Mouse (Mus musculus) forebrain, embryonic 13.5 days (tissue): ENCODE measurements at regions not wholly inside any gene's neighbourhood (a gene's known extent, or its start where the extent isn't known, plus 50 kb on each side); places are given as distances from the start of the nearest gene placed in this dataset.
"Not testable (repeated sequence)": the region's sequence is repeated elsewhere in the genome, so short reads cannot be mapped to it uniquely, and the experiment has no call there.

Experiments
- ATAC-seq: fragments of 200-750 bp; cut with Nextera tagmentation; 2 replicates; pipeline ENCODE4 v1.8.0; 2017
- H3K27ac ChIP-seq: fragments of 300-500 bp; sonication (generic); 2 replicates; pipeline ENCODE4 v1.5.1; 2015; ENCODE audit warnings: inconsistent platforms, mild to moderate bottlenecking, moderate library complexity
- H3K27me3 ChIP-seq: fragments of 300-500 bp; sonication (generic); 2 replicates; pipeline ENCODE4 v1.6.1; 2015; ENCODE audit warnings: mild to moderate bottlenecking, inconsistent platforms
- H3K36me3 ChIP-seq: fragments of 300-500 bp; sonication (generic); 2 replicates; pipeline ENCODE4 v1.6.1; 2015; ENCODE audit warnings: mild to moderate bottlenecking, inconsistent platforms; ENCODE audit not compliant: poor library complexity, severe bottlenecking
- H3K4me1 ChIP-seq: fragments of 300-500 bp; sonication (generic); 2 replicates; pipeline ENCODE4 v1.6.1; 2015; ENCODE audit warnings: inconsistent platforms
- H3K4me2 ChIP-seq: fragments of 300-500 bp; sonication (generic); 2 replicates; pipeline ENCODE4 v1.6.1; 2015; ENCODE audit warnings: inconsistent platforms, mild to moderate bottlenecking, moderate library complexity
- H3K4me3 ChIP-seq: fragments of 300-500 bp; sonication (generic); 2 replicates; pipeline ENCODE4 v1.5.1; 2015; ENCODE audit warnings: mild to moderate bottlenecking, inconsistent platforms
- H3K9ac ChIP-seq: fragments of 300-500 bp; sonication (generic); 2 replicates; pipeline ENCODE4 v1.6.1; 2015; ENCODE audit warnings: mild to moderate bottlenecking, inconsistent platforms
- H3K9me3 ChIP-seq: fragments of 300-500 bp; sonication (generic); replicated peaks from 2 replicates; pipeline ENCODE4 v1.6.1; 2016; ENCODE audit warnings: inconsistent platforms
- WGBS: fragments of 180-500 bp; shearing (Covaris S2); methylation state at CpG from one replicate; pipeline ENCODE4 v1.1.7; 2015; 5-methylcytosine and 5-hydroxymethylcytosine counted together

GRCm38 (mm10) chr2:147307488-147308386 is 54.0 kb upstream of the Pax1 start:
- Histone ChIP-seq H3K27ac (no peak overlapping the region), H3K9me3 (no peaks in the 10 kb centered on the region), H3K4me2 (no peak overlapping the region), H3K4me3 (no peak overlapping the region), H3K36me3 (no peaks in the 10 kb centered on the region), H3K4me1 (no peaks in the 10 kb centered on the region), H3K9ac (no peak overlapping the region), H3K27me3 (peaks cover 33% of the 10 kb centered on the region)
- peak; percentile 95 for ATAC-seq
- 14% methylated on average over 12 of the region's 12 CpGs for WGBS

DNA sequence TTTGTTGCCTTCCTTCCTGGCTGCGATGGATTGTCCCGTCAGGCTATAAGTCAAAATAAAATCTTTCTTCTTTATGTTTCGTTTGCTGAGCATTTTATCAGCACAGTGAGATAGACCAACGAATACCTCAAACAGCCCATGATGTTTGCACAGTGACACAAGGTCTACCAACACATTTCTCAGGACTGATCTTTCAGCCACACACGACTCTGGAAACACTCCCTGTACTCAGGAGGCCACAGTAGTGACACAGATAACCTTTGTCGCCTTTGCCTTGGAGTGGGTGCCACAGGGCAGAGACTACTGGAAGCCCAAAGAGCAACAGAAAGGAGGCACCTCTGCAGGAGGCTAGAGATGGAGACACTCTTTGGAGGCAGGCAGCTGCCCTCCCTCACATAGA is 55.0 kb upstream of the Pax1 start:
- no peak for ATAC-seq
- Histone ChIP-seq H3K9me3 (no peaks in the 10 kb centered on the region), H3K4me1 (no peaks in the 10 kb centered on the region), H3K27me3 (peaks cover 41% of the 10 kb centered on the region), H3K36me3 (no peaks in the 10 kb centered on the region), H3K27ac (no peak overlapping the region), H3K4me2 (no peak overlapping the region), H3K4me3 (no peak overlapping the region), H3K9ac (no peak overlapping the region)
- WGBS, result 84% methylated on average over 6 of the region's 6 CpGs

DNA sequence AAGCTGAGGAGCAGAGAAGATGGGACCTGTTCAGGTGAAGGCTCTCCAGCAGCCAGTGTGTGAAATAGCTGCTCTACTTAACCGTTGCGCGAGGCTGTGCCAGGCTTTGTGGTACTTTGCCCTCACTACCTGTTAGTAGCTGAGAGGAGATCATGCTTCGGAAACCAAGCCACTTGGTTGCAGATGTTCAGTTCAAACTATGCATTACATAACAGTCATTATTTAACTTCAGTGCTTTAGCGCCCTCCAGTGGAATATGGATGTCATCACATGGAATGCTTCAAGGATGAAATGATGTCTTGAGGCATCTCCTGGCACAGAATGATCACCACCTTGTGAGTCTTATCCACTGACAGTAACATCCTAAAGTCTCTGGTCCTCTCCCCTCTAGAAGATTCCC is 56.5 kb upstream of the Pax1 start:
- H3K27ac ChIP-seq, result no peak overlapping the region
- peaks cover 48% of the 10 kb centered on the region for H3K27me3 ChIP-seq
- ATAC-seq, result peak; percentile 19; the same call in 1 of the 2 replicates
- no peak overlapping the region for H3K4me3 ChIP-seq
- 25% methylated on average over 5 of the region's 5 CpGs for WGBS
- H3K4me2 ChIP-seq, result no peak overlapping the region
- H3K36me3 ChIP-seq, result no peaks in the 10 kb centered on the region
- no peaks in the 10 kb centered on the region for H3K4me1 ChIP-seq
- no peak overlapping the region for H3K9ac ChIP-seq
- H3K9me3 ChIP-seq, result no peaks in the 10 kb centered on the region

DNA sequence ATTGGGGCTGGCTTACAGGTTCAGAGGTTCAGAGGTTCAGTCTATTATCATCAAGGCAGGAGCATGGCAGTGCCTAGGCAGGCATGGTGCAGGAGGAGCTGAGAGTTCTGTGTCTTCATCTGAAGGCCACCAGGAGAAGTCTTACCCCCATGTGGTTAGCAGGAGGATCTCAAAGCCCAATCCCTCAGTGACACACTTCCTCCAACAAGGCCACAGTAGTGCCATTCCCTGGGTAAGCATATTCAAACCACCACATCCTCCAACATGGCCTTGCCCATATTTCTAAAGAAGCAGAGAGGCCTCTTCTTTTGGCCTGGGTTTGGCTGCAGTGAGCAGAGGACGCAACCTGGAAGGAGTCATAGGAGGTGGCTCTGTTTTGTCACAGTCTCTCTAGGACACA is 61.2 kb upstream of the Pax1 start:
- H3K4me2 ChIP-seq, result no peak overlapping the region
- WGBS, result 100% methylated on average over 1 of the region's 1 CpGs
- no peak for ATAC-seq
- no peaks in the 10 kb centered on the region for H3K36me3 ChIP-seq
- no peak overlapping the region for H3K9ac ChIP-seq
- no peaks in the 10 kb centered on the region for H3K9me3 ChIP-seq
- no peak overlapping the region for H3K4me3 ChIP-seq
- no peak overlapping the region for H3K27ac ChIP-seq
- peaks cover 22% of the 10 kb centered on the region for H3K27me3 ChIP-seq
- H3K4me1 ChIP-seq, result peaks cover 16% of the 10 kb centered on the region

DNA sequence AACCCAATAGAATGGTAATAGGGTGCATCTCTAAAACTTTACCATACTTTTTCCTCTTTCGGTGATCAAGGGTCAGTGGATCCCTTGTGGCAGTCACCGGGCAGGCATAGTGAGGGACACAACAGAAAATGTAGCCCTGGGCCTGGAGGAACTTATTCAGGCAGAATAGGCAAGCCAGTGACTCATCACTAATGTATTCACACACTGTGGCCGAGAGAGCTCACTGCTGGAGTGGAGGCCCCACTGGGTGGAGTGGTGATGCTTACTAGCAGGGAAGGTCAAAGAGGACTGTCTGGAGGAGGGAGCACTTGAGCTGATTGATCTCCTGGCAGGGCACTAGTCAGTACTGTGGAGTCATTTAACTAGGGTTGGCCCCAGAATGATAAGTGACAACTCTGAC is 62.4 kb upstream of the Pax1 start:
- no peaks in the 10 kb centered on the region for H3K9me3 ChIP-seq
- H3K4me1 ChIP-seq, result peaks cover 16% of the 10 kb centered on the region
- H3K9ac ChIP-seq, result no peak overlapping the region
- peaks cover 16% of the 10 kb centered on the region; the same call in 1 of the 2 replicates for H3K27me3 ChIP-seq
- no peak overlapping the region for H3K4me2 ChIP-seq
- 66% methylated on average over 3 of the region's 3 CpGs for WGBS
- H3K36me3 ChIP-seq, result no peaks in the 10 kb centered on the region
- H3K4me3 ChIP-seq, result no peak overlapping the region
- no peak overlapping the region for H3K27ac ChIP-seq
- no peak for ATAC-seq

DNA sequence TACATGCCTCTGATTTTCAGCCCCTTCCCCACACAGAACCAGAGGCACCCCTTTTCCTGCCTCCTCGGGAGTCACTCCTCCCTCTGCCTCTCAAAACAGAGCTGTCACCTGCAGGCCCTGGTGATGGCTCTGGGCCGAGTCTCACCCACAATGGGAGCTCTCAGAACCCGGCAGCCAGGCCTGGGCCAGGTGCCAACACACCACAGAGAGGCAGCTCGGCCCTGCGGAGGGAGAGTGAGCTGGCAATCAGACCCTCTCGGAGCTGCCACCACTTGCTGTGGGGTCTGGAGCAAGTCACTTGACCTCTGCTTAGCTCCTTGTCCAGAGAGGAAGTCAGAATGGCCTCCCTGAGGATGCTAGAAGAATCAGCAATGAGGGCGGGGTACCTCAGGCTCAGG is 63.2 kb upstream of the Pax1 start:
- H3K9me3 ChIP-seq, result no peaks in the 10 kb centered on the region
- H3K9ac ChIP-seq, result no peak overlapping the region
- no peak overlapping the region for H3K4me2 ChIP-seq
- H3K27me3 ChIP-seq, result peaks cover 15% of the 10 kb centered on the region; the same call in 1 of the 2 replicates
- no peak overlapping the region for H3K4me3 ChIP-seq
- peak; percentile 96 for ATAC-seq
- 15% methylated on average over 7 of the region's 7 CpGs for WGBS
- H3K36me3 ChIP-seq, result no peaks in the 10 kb centered on the region
- H3K27ac ChIP-seq, result peak overlapping the region; percentile 67
- peaks cover 16% of the 10 kb centered on the region for H3K4me1 ChIP-seq

DNA sequence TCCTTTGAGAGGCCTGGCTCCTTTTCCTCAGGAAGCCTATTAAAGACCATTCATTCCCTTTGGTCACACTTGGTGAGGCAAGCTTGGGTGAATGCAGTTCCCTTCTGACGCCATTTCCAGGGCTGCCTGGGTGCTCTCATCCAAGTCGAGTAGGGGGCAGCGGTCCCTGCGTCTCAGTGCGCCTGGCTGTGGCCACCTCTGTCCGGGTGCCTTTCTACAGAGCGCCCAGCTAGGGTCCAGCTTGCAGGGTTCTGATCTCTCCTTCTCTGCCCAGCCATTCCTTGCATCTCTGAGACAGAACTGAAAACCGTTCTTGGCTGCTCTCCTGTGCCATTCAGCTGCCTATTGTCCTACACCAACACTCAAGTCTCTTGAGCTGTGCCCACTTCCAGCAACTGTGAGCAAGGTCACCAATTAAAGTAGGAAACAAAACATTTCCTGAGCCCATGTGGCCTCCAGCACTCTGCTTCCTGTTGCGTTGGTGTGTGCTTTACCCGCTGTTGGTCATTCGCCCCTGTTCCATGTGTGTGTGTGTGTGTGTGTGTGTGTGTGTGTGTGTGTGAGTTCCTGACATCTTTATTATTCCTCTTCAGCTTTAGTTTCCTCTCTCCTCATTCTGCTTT is 63.7 kb upstream of the Pax1 start:
- no peaks in the 10 kb centered on the region for H3K9me3 ChIP-seq
- peaks cover 16% of the 10 kb centered on the region for H3K4me1 ChIP-seq
- H3K4me3 ChIP-seq, result no peak overlapping the region
- H3K27me3 ChIP-seq, result peaks cover 15% of the 10 kb centered on the region; the same call in 1 of the 2 replicates
- H3K36me3 ChIP-seq, result no peaks in the 10 kb centered on the region
- peak overlapping the region; percentile 67 for H3K27ac ChIP-seq
- peak overlapping the region; percentile 25 for H3K4me2 ChIP-seq
- 0 out of 2 replicates have a peak overlapping the region, but pooled peaks have one; percentile 6 for H3K9ac ChIP-seq
- peak; percentile 83 for ATAC-seq
- WGBS, result 64% methylated on average over 11 of the region's 11 CpGs

GRCm38 (mm10) chr2:147294926-147295325 is 66.8 kb upstream of the Pax1 start:
- H3K4me2 ChIP-seq, H3K27ac ChIP-seq, ATAC-seq, H3K36me3 ChIP-seq, H3K27me3 ChIP-seq, H3K9me3 ChIP-seq, H3K4me3 ChIP-seq, H3K9ac ChIP-seq: not testable (repeated sequence)
- 87% methylated on average over 2 of the region's 2 CpGs for WGBS
- H3K4me1 ChIP-seq, result peaks cover 16% of the 10 kb centered on the region

GRCm38 (mm10) chr2:147293294-147293688 is 68.4 kb upstream of the Pax1 start:
- no peak overlapping the region for H3K27ac ChIP-seq
- H3K9me3 ChIP-seq, result no peaks in the 10 kb centered on the region
- no peak overlapping the region for H3K4me2 ChIP-seq
- no peak overlapping the region for H3K4me3 ChIP-seq
- no peak for ATAC-seq
- no peaks in the 10 kb centered on the region for H3K27me3 ChIP-seq
- no peaks in the 10 kb centered on the region for H3K36me3 ChIP-seq
- no peak overlapping the region for H3K9ac ChIP-seq
- 45% methylated on average over 3 of the region's 3 CpGs for WGBS
- H3K4me1 ChIP-seq, result peaks cover 9% of the 10 kb centered on the region

DNA sequence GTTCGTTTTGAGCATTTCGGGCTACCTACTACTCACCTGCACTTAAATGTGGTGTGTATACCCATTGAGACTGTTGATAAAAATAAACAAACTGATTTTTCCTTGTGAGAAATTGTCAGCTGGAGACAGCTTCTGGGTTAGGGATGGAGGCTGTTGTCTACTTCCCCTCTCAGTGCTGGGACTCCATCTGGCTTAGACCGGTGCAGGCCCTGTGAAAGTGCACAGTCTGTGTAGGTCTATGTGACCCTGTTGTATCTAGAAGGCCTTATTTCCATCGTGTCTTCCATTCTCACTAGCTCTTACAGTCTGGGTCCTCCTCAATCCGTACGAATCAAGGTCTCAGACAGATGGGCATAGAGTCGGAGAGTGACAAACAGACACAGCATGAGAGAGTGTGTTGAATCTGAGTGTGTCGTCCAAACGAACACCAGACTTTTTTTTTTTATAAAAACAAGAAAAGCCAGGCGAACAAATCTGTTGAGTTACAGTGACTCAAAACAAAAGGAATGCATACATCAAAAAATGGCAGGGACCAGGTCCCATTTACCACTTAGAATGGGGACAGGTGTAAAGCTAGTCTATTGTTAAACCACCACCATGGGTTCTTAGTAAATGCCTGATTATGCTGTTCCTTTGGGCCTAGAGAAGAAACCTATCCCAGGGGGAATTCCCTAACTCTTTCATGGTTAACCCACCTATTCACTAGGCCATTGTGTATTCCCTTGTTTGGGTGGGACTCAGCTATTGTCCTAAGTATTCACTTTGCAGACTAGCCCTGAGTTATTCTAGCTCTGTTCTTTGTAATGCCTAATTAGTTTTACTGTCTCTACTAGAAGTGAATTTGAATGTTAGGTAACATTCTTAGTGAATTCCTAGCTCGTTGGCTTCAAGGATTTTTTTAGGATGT is 69.1 kb upstream of the Pax1 start:
- no peaks in the 10 kb centered on the region for H3K9me3 ChIP-seq
- ATAC-seq, result no peak
- no peak overlapping the region for H3K27ac ChIP-seq
- peaks cover 2% of the 10 kb centered on the region for H3K4me1 ChIP-seq
- WGBS, result 38% methylated on average over 11 of the region's 11 CpGs
- no peak overlapping the region for H3K9ac ChIP-seq
- no peak overlapping the region for H3K4me2 ChIP-seq
- H3K4me3 ChIP-seq, result no peak overlapping the region
- H3K36me3 ChIP-seq, result no peaks in the 10 kb centered on the region
- no peaks in the 10 kb centered on the region for H3K27me3 ChIP-seq

DNA sequence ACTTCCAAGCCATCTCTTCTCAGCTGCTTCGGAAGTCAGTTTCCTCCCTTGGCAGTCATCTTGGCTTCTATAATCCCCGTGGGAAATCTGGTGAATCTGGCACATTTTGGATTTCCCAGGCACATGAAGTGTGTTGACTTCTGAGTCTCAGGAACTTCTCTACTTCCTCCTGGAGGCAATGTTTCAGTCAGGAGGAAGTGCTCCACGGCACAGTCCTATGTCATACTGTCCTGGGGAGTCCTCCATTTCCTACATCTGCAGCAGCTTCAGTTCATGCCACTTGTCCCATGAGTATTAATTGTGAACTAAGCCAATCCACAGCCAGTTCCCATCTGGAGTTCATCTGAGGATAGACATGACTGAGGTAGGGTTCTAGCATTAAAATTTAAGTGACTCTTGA is 78.3 kb upstream of the Pax1 start:
- no peak for ATAC-seq
- WGBS, result 83% methylated on average over 3 of the region's 3 CpGs
- H3K4me1 ChIP-seq, result no peaks in the 10 kb centered on the region

DNA sequence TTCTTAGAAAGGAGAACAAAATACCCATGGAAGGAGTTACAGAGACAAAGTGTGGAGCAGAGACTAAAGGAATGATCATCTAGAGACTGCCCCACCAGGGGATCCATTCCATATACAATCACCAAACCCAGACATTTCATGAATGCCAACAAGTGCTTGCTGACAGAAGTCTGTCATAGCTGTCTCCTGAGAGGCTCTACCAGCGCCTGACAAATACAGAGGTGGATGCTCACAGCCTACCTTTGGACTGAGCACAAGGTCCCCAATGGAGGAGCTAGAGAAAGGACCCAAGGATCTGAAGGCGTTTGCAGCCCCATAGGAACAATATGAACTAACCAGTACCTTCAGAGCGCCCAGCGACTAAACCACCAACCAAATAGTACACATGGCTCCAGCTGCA is 83.6 kb upstream of the Nkx2-2 start:
- Histone ChIP-seq H3K36me3 (no peaks in the 10 kb centered on the region), H3K27ac (no peak overlapping the region), H3K4me2 (no peak overlapping the region), H3K27me3 (no peaks in the 10 kb centered on the region), H3K4me1 (no peaks in the 10 kb centered on the region), H3K9me3 (no peaks in the 10 kb centered on the region), H3K4me3 (no peak overlapping the region), H3K9ac (no peak overlapping the region)
- WGBS, result 91% methylated on average over 4 of the region's 4 CpGs
- ATAC-seq, result no peak

More for the DNA sequence above, 78.3 kb upstream of the Pax1 start:
- Histone ChIP-seq H3K9ac (no peak overlapping the region), H3K27me3 (no peaks in the 10 kb centered on the region), H3K9me3 (no peaks in the 10 kb centered on the region), H3K4me2 (no peak overlapping the region), H3K36me3 (no peaks in the 10 kb centered on the region), H3K4me3 (no peak overlapping the region), H3K27ac (no peak overlapping the region)
